Mouse (Mus musculus) ES-E14 (cell line): ENCODE results near the gene 1520401A03Rik. TPM values are rescaled to one million over a fixed set of nuclear protein-coding genes. Genes with fewer than 3 reads are reported as not detected.
A peak's percentile ranks its signal among the peaks of the same experiment; 100 is the strongest.

ENCODE experiments used
- DNase-seq: peaks from one replicate; pipeline ENCODE4 v3.0.0-alpha.2; 2013; ENCODE audit warnings: low read depth, low spot score
- H3K27ac ChIP-seq: 2 replicates; pipeline ENCODE4 v1.5.1; 2012; ENCODE audit warnings: low read depth, mild to moderate bottlenecking, low read length, moderate library complexity, mixed read lengths; ENCODE audit not compliant: poor library complexity, insufficient read depth, severe bottlenecking
- H3K36me3 ChIP-seq: 2 replicates; pipeline ENCODE4 v1.6.1; 2012; ENCODE audit warnings: mild to moderate bottlenecking, low read length, moderate library complexity, mixed read lengths; ENCODE audit not compliant: control insufficient read depth, poor library complexity, insufficient read depth, severe bottlenecking
- H3K4me1 ChIP-seq, 2 experiments: fragments of 150-350 bp in 1 of 2; sonication (generic) in 1 of 2; 2 replicates each; pipeline ENCODE4 v1.6.1; 2012; ENCODE audit warnings: low read length in 2 of 2, mild to moderate bottlenecking in 1 of 2, mixed read lengths in 1 of 2; ENCODE audit not compliant: control insufficient read depth in 2 of 2, insufficient read depth in 2 of 2, poor library complexity in 1 of 2
- H3K4me3 ChIP-seq, 2 experiments: fragments of 150-350 bp in 1 of 2; sonication (generic) in 1 of 2; 2 replicates each; pipeline ENCODE4 v1.5.1; 2012; ENCODE audit warnings: low read length in 2 of 2, low read depth in 1 of 2, mild to moderate bottlenecking in 1 of 2, mixed read lengths in 1 of 2; ENCODE audit not compliant: insufficient read depth in 1 of 2, poor library complexity in 1 of 2, severe bottlenecking in 1 of 2
- H3K9ac ChIP-seq: 2 replicates; pipeline ENCODE4 v1.6.1; 2012; ENCODE audit warnings: low read depth, mild to moderate bottlenecking, low read length, mixed read lengths; ENCODE audit not compliant: poor library complexity, insufficient read depth, severe bottlenecking
- H3K9me3 ChIP-seq: fragments of 150-350 bp; sonication (generic); 2 replicates; pipeline ENCODE4 v1.6.1; 2012; ENCODE audit warnings: low read depth, mild to moderate bottlenecking, low read length; ENCODE audit not compliant: control insufficient read depth, insufficient read depth
- CHD2 ChIP-seq: IDR thresholded peaks from 2 replicates; pipeline ENCODE4 v1.6.1; 2014; ENCODE audit warnings: mild to moderate bottlenecking, low read depth, low read length, inconsistent platforms
- HCFC1 ChIP-seq: IDR thresholded peaks from 2 replicates; pipeline ENCODE4 v1.6.1; 2012; ENCODE audit warnings: low read length, inconsistent platforms, borderline replicate concordance; ENCODE audit not compliant: insufficient read depth
- MAFK ChIP-seq: IDR thresholded peaks from 2 replicates; pipeline ENCODE4 v1.6.1; 2014; ENCODE audit warnings: mild to moderate bottlenecking, low read depth, low read length, inconsistent platforms; ENCODE audit not compliant: insufficient read depth
- ZC3H11A ChIP-seq: IDR thresholded peaks from 2 replicates; pipeline ENCODE4 v1.6.1; 2012; ENCODE audit warnings: low read depth, mild to moderate bottlenecking, inconsistent platforms, low read length, borderline replicate concordance
- ZNF384 ChIP-seq: IDR thresholded peaks from 2 replicates; pipeline ENCODE4 v1.6.1; 2012; ENCODE audit warnings: low read depth, low read length, inconsistent platforms
- in situ Hi-C, 2 experiments: fragments of 600-800 bp; cut with MboI; formaldehyde crosslinking; loops; one replicate each; pipeline ENCODE4 v1.15.1; 2025; ENCODE audit warnings: low sequenced_read_pairs in 2 of 2, inconsistent platforms in 1 of 2; ENCODE audit not compliant: unreplicated experiment in 2 of 2
- total RNA-seq: library from RNA; depleted of rRNA; stranded (reverse); fragments of 300-350 nt; gene quantifications from 2 replicates; pipeline ENCODE4 v1.2.3, GENCODE M21; 2012

The 1520401A03Rik gene
- total RNA-seq, 1 experiment: 0.04 TPM

DNA sequence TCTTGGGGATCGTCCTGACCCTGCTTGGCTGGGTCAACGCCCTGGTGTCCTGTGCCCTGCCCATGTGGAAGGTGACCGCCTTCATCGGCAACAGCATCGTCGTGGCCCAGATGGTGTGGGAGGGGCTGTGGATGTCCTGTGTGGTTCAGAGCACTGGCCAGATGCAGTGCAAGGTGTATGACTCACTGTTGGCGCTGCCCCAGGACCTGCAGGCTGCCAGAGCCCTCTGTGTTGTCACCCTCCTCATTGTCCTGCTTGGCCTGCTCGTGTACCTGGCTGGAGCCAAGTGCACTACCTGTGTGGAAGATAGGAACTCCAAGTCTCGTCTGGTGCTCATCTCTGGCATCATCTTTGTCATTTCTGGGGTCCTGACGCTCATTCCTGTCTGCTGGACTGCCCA, 41.5 kb downstream of the 1520401A03Rik start:
- DNase-seq: no peak
- in situ Hi-C loops: no loop called here
- Histone ChIP-seq H3K4me3 (no peak overlapping the region), H3K4me1 (peaks cover 5 to 40% of the 10 kb centered on the region in 2 experiments), H3K9me3 (no peaks in the 10 kb centered on the region), H3K36me3 (peaks cover 6% of the 10 kb centered on the region; the same call in 1 of the 2 replicates), H3K9ac (no peak overlapping the region), H3K27ac (no peak overlapping the region)
- no peak for TF ChIP-seq HCFC1

DNA sequence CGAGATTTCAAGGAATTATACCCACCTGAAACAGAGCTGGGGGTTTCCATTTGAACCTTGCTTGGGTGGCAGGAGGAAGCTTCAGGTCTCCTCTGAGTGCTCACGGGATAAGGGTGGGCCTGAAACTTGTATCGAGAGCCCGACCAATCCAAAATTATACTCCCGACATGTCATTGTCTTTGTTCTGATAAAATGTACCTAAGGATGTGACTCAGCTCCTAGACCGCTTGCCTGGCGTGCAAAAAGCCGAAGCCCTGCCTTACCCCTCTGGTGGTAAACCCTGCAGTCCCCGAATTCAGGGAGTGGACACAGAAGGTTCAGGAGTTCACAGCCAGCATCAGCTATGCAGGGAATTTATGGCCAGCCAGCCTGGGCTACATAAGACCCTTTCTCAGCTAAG, 42.2 kb downstream of the 1520401A03Rik start:
- Histone ChIP-seq H3K9ac (peak overlapping the region; percentile 67), H3K27ac (no peak overlapping the region), H3K4me1 (peaks cover 5 to 44% of the 10 kb centered on the region in 2 experiments), H3K4me3 (peak overlapping the region in 1 of 2 experiments; percentile 69; a peak in 3 of 4 replicates), H3K9me3 (no peaks in the 10 kb centered on the region), H3K36me3 (peaks cover 6% of the 10 kb centered on the region; the same call in 1 of the 2 replicates)
- in situ Hi-C loops: no loop called here
- TF ChIP-seq MAFK (no peak), ZC3H11A (no peak)
- no peak for DNase-seq

DNA sequence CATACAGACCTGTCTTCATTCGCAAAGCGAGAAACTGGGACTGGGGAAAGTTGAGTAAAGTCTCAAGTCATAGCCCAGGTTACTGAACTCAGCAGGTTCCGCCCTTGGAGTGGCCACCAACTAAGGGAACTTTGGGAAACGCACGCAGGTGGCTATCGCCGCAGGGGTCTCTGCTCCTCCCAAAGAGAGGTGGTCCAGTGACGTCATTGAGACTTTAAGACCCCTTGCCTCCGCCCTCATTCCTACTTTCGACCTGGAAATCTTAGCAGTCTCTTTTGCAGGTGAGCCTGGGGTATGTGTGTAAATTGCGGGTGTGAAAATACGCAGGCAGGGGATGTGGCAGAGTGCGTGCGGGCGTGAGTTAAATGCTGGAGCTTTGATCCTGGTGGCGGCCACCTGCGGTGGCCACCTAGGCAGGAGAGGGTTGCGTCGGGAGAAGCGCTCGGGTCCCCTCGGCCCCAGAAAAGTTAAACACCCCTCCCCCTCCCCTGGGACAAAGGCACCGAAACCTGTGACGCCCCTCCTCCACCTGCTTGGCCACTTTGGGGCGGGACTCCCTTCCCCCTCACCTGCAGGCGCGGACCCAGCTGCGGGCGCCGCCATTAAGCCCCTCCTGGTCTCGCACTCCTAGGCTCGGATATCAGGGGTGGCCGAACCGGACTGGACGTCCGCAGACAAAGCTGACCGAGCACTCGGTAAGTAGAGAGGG, 43.3 kb downstream of the 1520401A03Rik start, which contains the start of gene Cldn6:
Gene Cldn6, plus strand, starts transcription at position 123 of the 709 bp plus-strand sequence.
- TF ChIP-seq HCFC1 (no peak), CHD2 (no peak), ZC3H11A (no peak), ZNF384 (no peak), MAFK (no peak)
- Histone ChIP-seq H3K27ac (no peak within 1 kb of the TSS), H3K9me3 (no peaks in the 10 kb centered on the region), H3K4me1 (peaks cover 5 to 44% of the 10 kb centered on the region in 2 experiments), H3K9ac (peak within 1 kb of the TSS; percentile 67), H3K36me3 (peaks cover 8% of the 10 kb centered on the region; the same call in 1 of the 2 replicates), H3K4me3 (peak within 1 kb of the TSS; percentile 56 to 69)
- no peak for DNase-seq
- in situ Hi-C loops: no loop called here

DNA sequence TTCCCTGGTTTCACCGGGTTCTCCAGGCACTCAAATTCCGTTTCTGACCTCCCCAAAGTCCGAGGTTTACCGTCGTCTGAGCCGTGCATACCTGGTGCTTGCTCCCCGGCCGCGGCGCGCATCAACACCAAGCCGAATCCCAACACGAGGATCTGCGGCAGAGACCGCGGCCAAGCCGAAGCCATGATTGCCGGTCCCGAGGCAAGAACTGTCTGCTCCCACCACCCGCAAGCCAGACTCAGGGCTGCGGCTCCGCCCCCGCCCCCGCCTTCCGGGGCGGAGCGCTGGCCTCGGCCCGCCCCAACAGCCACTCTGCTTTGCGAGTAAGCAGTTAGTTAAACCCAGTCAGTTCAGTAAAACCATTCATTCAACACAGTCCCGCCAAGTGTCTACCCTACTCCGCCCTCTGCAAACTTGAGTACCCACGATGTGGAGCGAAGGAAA, 45.3 kb downstream of the 1520401A03Rik start, which contains the start of gene Tnfrsf12a:
Gene Tnfrsf12a, minus strand, starts transcription at position 233 of the 444 bp plus-strand sequence.
- Histone ChIP-seq H3K9me3 (no peaks in the 10 kb centered on the region), H3K4me3 (peak within 1 kb of the TSS; percentile 83 to 84), H3K36me3 (peaks cover 8% of the 10 kb centered on the region; the same call in 1 of the 2 replicates), H3K9ac (peak within 1 kb of the TSS; percentile 85), H3K27ac (no peak within 1 kb of the TSS), H3K4me1 (peaks cover 4 to 30% of the 10 kb centered on the region in 2 experiments; a peak in 3 of 4 replicates)
- in situ Hi-C loops: no loop called here
- TF ChIP-seq MAFK (no peak), HCFC1 (no peak), ZC3H11A (no peak), CHD2 (no peak), ZNF384 (no peak)
- peak; percentile 80 for DNase-seq

DNA sequence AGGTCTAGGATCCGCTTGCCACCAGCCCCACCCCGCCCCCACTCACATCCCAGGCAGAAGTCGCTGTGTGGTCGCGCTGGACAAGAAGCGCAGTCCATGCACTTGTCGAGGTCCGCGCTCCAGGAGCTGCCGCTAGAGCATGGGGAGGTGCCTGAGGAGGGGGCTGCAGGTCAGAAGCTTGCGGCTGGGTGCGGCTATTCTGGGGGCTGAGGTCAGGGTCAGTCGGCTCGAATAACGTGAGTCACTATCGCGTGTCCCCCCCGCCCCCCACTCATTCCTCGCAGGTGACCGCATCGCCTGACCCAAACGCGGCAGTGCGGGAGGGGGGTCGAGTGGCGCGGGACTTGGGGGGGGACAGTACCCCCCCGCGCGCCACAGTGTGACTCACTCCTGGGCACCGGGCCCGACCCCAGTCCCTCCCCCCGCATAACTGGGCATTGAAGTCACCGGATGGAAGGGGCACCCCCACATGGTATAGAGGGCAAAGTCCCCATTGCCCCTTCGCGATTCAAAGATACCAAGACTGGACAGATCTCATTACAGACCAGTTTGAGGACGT, 46.0 kb downstream of the 1520401A03Rik start:
- Histone ChIP-seq H3K9ac (peak overlapping the region; percentile 85), H3K27ac (no peak overlapping the region), H3K36me3 (peaks cover 8% of the 10 kb centered on the region; the same call in 1 of the 2 replicates), H3K9me3 (no peaks in the 10 kb centered on the region), H3K4me1 (peaks cover 2 to 27% of the 10 kb centered on the region in 2 experiments; a peak in 3 of 4 replicates), H3K4me3 (peak overlapping the region; percentile 83 to 84)
- in situ Hi-C loops: no loop called here
- DNase-seq: no peak
- TF ChIP-seq MAFK: no peak
- no peak for TF ChIP-seq ZNF384
- TF ChIP-seq CHD2: no peak
- no peak for TF ChIP-seq HCFC1
- TF ChIP-seq ZC3H11A: no peak
